Mouse (Mus musculus) cerebellum, adult 11 months (tissue): ENCODE measurements at regions not wholly inside any gene's neighbourhood (a gene's known extent, or its start where the extent isn't known, plus 50 kb on each side); places are given as distances from the start of the nearest gene placed in this dataset.

ENCODE experiments used
- DNase-seq: peaks from one replicate; pipeline ENCODE4 v3.0.0; 2022

GRCm38 (mm10) chr14:102396036-102396734, 586.3 kb downstream of the Kctd12 start:
- DNase-seq: no peak

GRCm38 (mm10) chr14:102392351-102392750, 590.1 kb downstream of the Kctd12 start:
- no peak for DNase-seq

- no peak for DNase-seq
These were observed 609.4 kb downstream of the Kctd12 start for GRCm38 (mm10) chr14:102372994-102373567.

- no peak for DNase-seq
These were observed 620.8 kb downstream of the Kctd12 start for GRCm38 (mm10) chr14:102361589-102361988.

- no peak for DNase-seq
These were observed 599.7 kb downstream of the Lmo7 start for GRCm38 (mm10) chr14:102329409-102329808.

- no peak for DNase-seq
These were observed 576.6 kb downstream of the Lmo7 start for GRCm38 (mm10) chr14:102306332-102306731.

GRCm38 (mm10) chr14:102302826-102303225, 573.1 kb downstream of the Lmo7 start:
- no peak for DNase-seq

- DNase-seq: no peak
These were observed 570.5 kb downstream of the Lmo7 start for GRCm38 (mm10) chr14:102300251-102300650.

- no peak for DNase-seq
These were observed 561.6 kb downstream of the Lmo7 start for GRCm38 (mm10) chr14:102291361-102291760.

GRCm38 (mm10) chr14:102250076-102250475, 520.3 kb downstream of the Lmo7 start:
- DNase-seq: no peak

- DNase-seq: no peak
These were observed 518.8 kb downstream of the Lmo7 start for GRCm38 (mm10) chr14:102248581-102248980.

- DNase-seq: no peak
These were observed 518.3 kb downstream of the Lmo7 start for GRCm38 (mm10) chr14:102248023-102248422.

GRCm38 (mm10) chr14:102243806-102244536, 514.2 kb downstream of the Lmo7 start:
- no peak for DNase-seq

GRCm38 (mm10) chr14:102216581-102217368, 487.0 kb downstream of the Lmo7 start:
- no peak for DNase-seq

GRCm38 (mm10) chr14:102215267-102215964, 485.7 kb downstream of the Lmo7 start:
- no peak for DNase-seq

GRCm38 (mm10) chr14:102212079-102212478, 482.3 kb downstream of the Lmo7 start:
- DNase-seq: no peak

- DNase-seq: no peak
These were observed 475.3 kb downstream of the Lmo7 start for GRCm38 (mm10) chr14:102204881-102205671.

GRCm38 (mm10) chr14:102199430-102199829, 469.7 kb downstream of the Lmo7 start:
- DNase-seq: no peak

GRCm38 (mm10) chr14:102190786-102191185, 461.0 kb downstream of the Lmo7 start:
- no peak for DNase-seq

- no peak for DNase-seq
These were observed 451.5 kb downstream of the Lmo7 start for GRCm38 (mm10) chr14:102181269-102181668.

- no peak for DNase-seq
These were observed 442.0 kb downstream of the Lmo7 start for GRCm38 (mm10) chr14:102171775-102172174.
